Mouse (Mus musculus): Measurements from ENCODE around the gene Krt90. TPM values are rescaled to one million over a fixed set of nuclear protein-coding genes. Genes with fewer than 3 reads are reported as not detected.

Krt90 gene
- polyA plus RNA-seq (2017; shearing (Covaris generic)): under 1 TPM in 1 of 2 experiments, not detected in 1; 0.06 TPM

DNA sequence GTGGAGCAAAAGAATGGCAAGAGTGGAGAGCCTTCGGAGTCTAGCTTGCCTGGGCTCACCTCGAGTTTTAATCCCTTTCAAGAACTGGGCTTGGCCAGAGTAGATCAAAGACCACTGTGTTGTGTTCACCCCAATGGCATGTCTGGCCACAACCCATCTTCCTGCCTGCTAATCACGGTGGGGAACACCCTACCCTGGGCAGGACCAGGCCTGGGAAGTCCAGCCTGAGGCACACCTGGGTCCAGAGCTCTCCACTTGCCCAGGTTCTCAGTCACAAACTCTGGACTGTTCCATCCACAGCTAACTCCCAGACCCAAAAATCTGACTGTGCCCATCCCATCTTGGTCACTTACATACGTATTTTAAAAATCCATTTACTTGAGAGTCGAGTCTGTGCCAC lies at the start of gene Krt90:
TSS of gene Krt90 (minus strand) at position 101 of the 400 bp plus-strand sequence.

DNA sequence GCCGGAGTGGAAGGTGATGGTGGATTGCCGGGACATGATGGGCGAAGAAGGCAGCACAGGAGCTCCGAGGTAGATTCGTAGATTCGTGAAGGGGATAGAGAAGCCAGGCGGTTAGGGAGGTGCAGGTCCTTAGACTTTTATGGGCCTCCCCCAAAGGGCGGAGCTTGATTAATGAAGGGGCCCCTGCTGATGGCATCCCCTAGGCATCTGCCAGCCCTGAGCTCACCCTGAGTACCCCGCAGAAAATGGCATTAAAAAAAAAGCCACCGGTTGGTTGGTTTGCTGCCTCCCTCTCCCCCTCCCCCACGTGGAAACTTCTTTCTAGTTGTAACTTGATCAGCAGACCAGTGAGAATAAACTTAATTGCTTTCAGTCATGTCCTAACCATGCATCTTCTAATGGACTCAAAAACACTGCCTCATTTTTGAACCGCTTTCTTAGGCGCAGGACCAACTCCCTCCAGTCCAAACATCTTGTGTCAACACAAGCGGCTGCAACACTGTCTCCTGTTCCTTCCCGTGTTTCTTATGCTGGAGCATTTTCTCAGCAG lies 11.1 kb upstream of the Krt90 start, which contains the start of gene Krt75:
TSS of gene Krt75 (minus strand) at position 109 of the 550 bp plus-strand sequence.

DNA sequence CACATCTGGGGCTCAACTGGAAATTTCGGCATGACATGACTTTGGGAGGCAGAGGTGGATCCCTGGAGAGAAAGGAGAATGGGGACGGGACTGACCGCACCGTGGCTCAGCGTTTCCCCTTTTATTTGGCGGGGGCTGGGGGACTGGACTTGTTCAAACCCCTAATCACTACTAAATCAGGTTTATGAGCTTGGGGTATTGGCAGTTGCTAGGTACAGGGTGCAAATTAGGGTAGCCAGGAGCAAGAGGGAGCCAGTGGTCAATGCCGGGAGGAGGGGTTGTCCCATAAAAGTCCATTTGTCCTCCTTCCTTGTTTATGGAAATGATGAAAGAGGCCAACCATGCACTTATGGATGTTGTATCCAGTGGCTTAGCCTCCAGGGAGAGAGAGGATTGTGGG lies 12.2 kb downstream of the Krt90 start, which contains the start of gene Krt82:
TSS of gene Krt82 (minus strand) at position 101 of the 400 bp plus-strand sequence.

DNA sequence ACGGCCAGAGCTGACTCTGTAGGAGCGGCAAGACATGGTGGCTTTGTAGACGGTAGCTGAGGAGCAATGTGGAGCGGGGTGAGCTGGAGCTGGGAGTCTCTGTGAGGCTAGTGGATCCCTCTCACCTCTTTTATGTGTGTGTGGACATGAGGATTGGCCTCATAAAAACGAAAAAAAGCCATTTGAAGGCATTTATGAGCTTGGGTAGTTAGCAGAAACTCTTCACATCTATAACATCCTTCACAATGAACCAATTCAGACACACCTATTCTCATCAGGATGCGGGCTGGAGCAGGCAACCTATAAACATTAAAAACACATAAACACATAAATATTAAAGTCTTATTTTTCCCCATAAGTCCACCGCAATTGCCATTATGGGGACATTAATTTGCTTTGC lies 30.0 kb downstream of the Krt90 start, which contains the start of gene Krt84:
TSS of gene Krt84 (minus strand) at position 101 of the 400 bp plus-strand sequence.

DNA sequence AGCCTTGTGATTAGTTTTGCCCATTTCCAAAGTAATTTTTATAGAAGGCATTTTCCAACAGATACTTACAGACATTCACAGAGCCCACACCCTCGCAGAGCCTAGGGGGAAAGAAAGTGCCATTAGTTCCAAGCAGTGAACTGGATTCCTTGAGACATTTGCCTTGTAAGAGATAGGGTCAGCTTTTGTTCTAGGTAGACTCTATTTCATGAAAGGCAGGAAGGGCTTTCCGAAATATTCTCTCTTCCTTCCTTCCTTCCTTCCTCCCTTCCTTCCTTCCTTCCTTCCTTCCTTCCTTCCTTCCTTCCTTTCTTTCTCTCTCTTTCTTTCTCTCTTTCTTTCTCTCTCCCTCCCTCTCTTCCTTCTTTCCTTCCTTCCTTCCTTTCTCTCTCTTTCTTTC lies 45.6 kb downstream of the Krt90 start, which contains the start of gene Gm49425:
TSS of gene Gm49425 (minus strand) at position 101 of the 400 bp plus-strand sequence.

Other genes starting within 250 kb of the Krt90 start
- gene Krt80, start 192.8 kb downstream of the Krt90 start, polyA plus RNA-seq (2017; shearing (Covaris generic)): 1 to 10 TPM in 1 of 2 experiments, under 1 TPM in 1; 0.66 to 1.2 TPM
- under 1 TPM in 1 of 2 experiments, not detected in 1; 0.29 TPM for gene Krt7, start 151.9 kb downstream of the Krt90 start, polyA plus RNA-seq (2017; shearing (Covaris generic))
- under 1 TPM in 1 of 2 experiments, not detected in 1; 0.38 TPM for gene Krt87, start 124.1 kb downstream of the Krt90 start, polyA plus RNA-seq (2017; shearing (Covaris generic))
- gene Krt88, start 115.2 kb downstream of the Krt90 start, polyA plus RNA-seq (2017; shearing (Covaris generic)): not detected
- under 1 TPM in 1 of 2 experiments, not detected in 1; 0.10 TPM for gene Krt81, start 99.2 kb downstream of the Krt90 start, polyA plus RNA-seq (2017; shearing (Covaris generic))
- gene Krt86, start 89.5 kb downstream of the Krt90 start, polyA plus RNA-seq (2017; shearing (Covaris generic)): not detected
- 1 to 10 TPM in 1 of 2 experiments, under 1 TPM in 1; 0.32 to 2.3 TPM for gene Krt83, start 71.4 kb downstream of the Krt90 start, polyA plus RNA-seq (2017; shearing (Covaris generic))
- not detected for gene Gm49425, start 45.7 kb downstream of the Krt90 start, polyA plus RNA-seq (2017; shearing (Covaris generic))
- gene Krt84, start 30.1 kb downstream of the Krt90 start, polyA plus RNA-seq (2017; shearing (Covaris generic)): under 1 TPM in 1 of 2 experiments, not detected in 1; 0.15 TPM
- gene Krt82, start 12.3 kb downstream of the Krt90 start, polyA plus RNA-seq (2017; shearing (Covaris generic)): under 1 TPM in 1 of 2 experiments, not detected in 1; 0.09 TPM
- gene Krt75, start 11.0 kb upstream of the Krt90 start, polyA plus RNA-seq (2017; shearing (Covaris generic)): under 1 TPM in 1 of 2 experiments, not detected in 1; 0.14 TPM
- not detected for gene Gm5414, start 65.2 kb upstream of the Krt90 start, polyA plus RNA-seq (2017; shearing (Covaris generic))
- not detected for gene Gm5478, start 84.4 kb upstream of the Krt90 start, polyA plus RNA-seq (2017; shearing (Covaris generic))
- gene Krt6b, start 117.3 kb upstream of the Krt90 start, polyA plus RNA-seq (2017; shearing (Covaris generic)): under 1 TPM in 1 of 2 experiments, not detected in 1; 0.38 TPM
- not detected for gene Krt6a, start 131.4 kb upstream of the Krt90 start, polyA plus RNA-seq (2017; shearing (Covaris generic))
- gene Krt5, start 149.9 kb upstream of the Krt90 start, polyA plus RNA-seq (2017; shearing (Covaris generic)): not detected
- not detected for gene Krt71, start 180.2 kb upstream of the Krt90 start, polyA plus RNA-seq (2017; shearing (Covaris generic))
- under 1 TPM in 1 of 2 experiments, not detected in 1; 0.23 TPM for gene Krt72, start 223.5 kb upstream of the Krt90 start, polyA plus RNA-seq (2017; shearing (Covaris generic))
- gene Krt73, start 239.4 kb upstream of the Krt90 start, polyA plus RNA-seq (2017; shearing (Covaris generic)): under 1 TPM in 1 of 2 experiments, not detected in 1; 0.07 TPM